Mouse (Mus musculus): ENCODE results near the gene Gm13212. TPM values are rescaled to one million over a fixed set of nuclear protein-coding genes. Genes with fewer than 3 reads are reported as not detected.
"Not testable (repeated sequence)": the region's sequence is repeated elsewhere in the genome, so short reads cannot be mapped to it uniquely, and the experiment has no call there.

Gm13212 gene
- polyA plus RNA-seq, 1 experiment = not detected

- not testable (repeated sequence) for H3K27ac ChIP-seq (replicated peaks; ENCODE audit: low read depth, low read length); H3K4me3 ChIP-seq (ENCODE audit: insufficient read depth, low read depth, low read length); H3K4me1 ChIP-seq (ENCODE audit: control insufficient read depth, insufficient read depth, insufficient read length, low read length)
Observed at GRCm38 (mm10) chr4:145670385-145670784, 85.4 kb downstream of the Gm13212 start, which contains the start of gene Zfp980. Zfp980 (plus strand) TSS chr4:145670685.

GRCm38 (mm10) chr4:145674286-145674780 lies 89.4 kb downstream of the Gm13212 start:
- not testable (repeated sequence) for H3K4me1 ChIP-seq (ENCODE audit: control insufficient read depth, insufficient read depth, insufficient read length, low read length); H3K4me3 ChIP-seq (ENCODE audit: insufficient read depth, low read depth, low read length)
- peak overlapping the region; percentile 21; the same call in 1 of the 2 replicates for H3K27ac ChIP-seq (replicated peaks; ENCODE audit: low read depth, low read length)

Other genes with a start within 250 kb of the Gm13212 start
- 1.0 and 2.2 TPM in 2 replicates for gene Zfp990, start 74.4 kb upstream of the Gm13212 start, polyA plus RNA-seq (2012; ENCODE audit: insufficient read depth, insufficient read length, missing spikeins)
- gene Zfp980, start 85.5 kb downstream of the Gm13212 start, polyA plus RNA-seq (2012; ENCODE audit: insufficient read depth, insufficient read length, missing spikeins) = not detected in 2 replicates